Mouse (Mus musculus) adrenal gland, postnatal 4 days (tissue): ENCODE measurements around the gene Epb41. TPM values are rescaled to one million over a fixed set of nuclear protein-coding genes. Genes with fewer than 3 reads are reported as not detected.

Experiments
- DNase-seq, 2 experiments: peaks; one replicate each; pipeline ENCODE4 v3.0.0; 2021 to 2022; ENCODE audit warnings: low spot score in 2 of 2, mixed read lengths in 2 of 2
- long read RNA-seq, 2 experiments: library from polyadenylated mRNA; stranded (forward); transcript quantifications; one replicate each; pipeline ENCODE4 v2.0.0; 2021
- total RNA-seq, 2 experiments: library from RNA; stranded (reverse); gene quantifications; 2 replicates each; pipeline ENCODE4 v1.2.3; 2021

Gene Epb41
- total RNA-seq = 10 to 100 TPM; 67.2 to 91.2 TPM
- long read RNA-seq, experiment 1, full-length matches to known transcripts = 4 of 13 reads
- long read RNA-seq, experiment 1, partial matches to known transcripts = 3 of 13 reads
- long read RNA-seq, experiment 1, other reads (novel, unspliced or antisense) = 6 of 13 reads
- long read RNA-seq, experiment 2, full-length matches to known transcripts = 7 of 27 reads
- long read RNA-seq, experiment 2, partial matches to known transcripts = 7 of 27 reads
- long read RNA-seq, experiment 2, other reads (novel, unspliced or antisense) = 13 of 27 reads

DNA sequence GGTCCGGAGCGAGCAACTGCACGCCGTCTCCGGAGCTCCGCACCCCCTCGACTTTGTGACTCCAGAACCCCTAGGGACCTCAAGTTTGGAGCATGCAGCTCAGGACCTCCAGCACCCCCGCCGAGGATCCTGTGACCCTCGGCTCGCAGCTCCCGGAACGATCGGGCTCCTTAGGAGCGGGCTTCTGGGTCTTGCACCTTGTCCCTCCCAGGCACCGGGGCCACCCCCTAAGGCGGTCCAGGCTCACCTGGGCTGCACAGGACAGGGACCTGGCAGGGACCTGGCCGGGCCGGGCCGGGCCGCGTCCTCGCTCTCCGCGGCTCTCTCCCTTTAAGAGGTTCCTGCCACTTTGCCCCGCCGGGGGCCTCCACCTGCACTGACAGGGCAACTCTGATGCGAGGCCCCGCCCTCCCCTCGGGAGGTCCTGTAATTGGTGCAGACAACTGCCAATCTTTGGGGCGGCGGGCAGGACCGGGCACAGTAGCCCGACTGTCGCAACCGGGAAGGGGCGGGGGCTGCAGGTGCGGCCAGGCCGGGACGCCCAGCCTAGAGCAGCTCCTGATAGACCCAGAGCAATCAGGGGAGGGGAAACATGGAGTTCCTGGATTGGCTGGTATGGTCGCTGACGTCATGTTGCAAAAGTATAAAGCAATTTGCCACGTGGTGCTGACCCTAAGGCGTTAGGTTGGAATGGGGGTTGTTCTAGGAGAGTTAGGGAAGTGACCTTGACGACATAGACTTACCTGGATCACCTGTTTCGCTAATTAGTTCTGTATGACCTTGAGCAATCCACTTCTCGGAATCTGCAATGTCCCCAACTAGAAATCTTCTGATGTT, at the start of gene Epb41:
Epb41 (minus strand) TSS at position 389 of the 837 bp plus-strand sequence.
- DNase-seq = peak; percentile 92 to 97

- no peak for DNase-seq
Observed at GRCm38 (mm10) chr4:132123166-132123565, 48.0 kb upstream of the Epb41 start.

DNA sequence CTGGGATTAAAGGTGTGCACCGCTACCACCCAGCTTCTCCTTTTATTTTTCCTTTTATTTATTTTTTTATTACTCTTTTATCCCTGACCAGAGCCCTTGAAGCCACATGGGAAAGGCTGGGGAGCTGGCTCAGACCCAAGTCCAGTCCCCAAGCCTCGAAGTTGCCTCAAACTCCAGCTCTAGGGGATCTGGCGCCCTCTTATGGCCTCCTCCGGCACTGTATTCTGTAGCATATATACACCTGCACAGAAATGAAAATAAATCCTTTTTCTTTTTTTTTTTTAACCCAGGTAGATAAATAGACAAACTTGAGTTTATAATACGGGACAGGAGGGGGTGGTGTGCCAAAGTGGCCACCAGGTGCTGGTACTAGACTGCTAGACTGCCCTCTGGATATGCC, 46.6 kb upstream of the Epb41 start:
- DNase-seq = no peak

- DNase-seq = no peak
Observed at GRCm38 (mm10) chr4:132119566-132119965, 44.4 kb upstream of the Epb41 start.

DNA sequence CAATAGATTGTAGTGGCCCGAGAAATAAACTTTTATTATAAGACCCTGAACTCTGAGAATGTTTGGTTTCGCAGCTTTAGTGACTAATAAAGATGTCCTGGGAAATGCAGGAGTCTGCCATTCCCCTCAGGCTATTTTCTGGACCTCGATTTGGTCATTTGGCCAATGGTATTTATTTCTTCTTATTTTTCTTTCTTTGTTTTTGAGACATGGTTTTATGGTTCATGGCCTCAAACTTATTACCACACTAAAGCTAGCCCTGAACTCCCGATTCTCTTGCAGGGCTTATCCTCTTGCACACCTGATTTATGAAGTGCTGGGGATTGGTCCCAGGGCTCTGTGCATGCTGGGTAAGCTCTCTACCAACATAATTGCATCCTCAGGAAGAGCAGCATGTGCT, 41.2 kb upstream of the Epb41 start:
- DNase-seq = no peak

DNA sequence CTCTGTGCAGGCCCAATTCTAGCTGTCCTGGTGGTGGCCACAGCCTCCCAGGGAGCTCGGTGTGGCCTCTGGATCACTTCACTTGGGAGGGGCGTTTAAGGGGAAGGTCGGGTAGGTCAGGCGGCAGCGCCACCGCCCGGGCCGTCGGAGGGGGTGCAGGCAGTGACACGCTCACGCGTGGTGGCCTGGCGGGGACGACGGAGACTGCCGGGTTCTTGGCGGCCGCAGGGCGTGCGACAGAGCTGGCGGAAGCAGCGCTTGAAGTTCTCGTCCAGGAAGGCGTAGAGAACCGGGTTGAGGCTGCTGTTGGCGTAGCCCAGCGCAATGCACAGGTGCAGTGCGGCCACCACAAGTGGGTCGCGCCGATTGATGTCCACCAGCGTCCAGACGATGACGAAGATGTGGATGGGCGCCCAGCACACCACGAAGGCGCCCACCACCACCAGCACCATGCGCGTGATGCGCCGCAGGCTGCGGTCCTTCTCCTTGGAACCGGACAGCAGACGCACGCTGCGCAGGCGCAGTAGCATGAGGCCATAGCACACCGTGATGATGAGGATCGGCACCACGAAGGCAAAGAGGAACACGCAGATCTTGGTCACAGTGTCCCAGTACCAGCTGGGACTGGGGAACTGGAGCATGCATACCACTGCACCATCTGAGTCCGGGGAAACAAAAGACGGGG, 38.4 kb upstream of the Epb41 start:
- DNase-seq = no peak

DNA sequence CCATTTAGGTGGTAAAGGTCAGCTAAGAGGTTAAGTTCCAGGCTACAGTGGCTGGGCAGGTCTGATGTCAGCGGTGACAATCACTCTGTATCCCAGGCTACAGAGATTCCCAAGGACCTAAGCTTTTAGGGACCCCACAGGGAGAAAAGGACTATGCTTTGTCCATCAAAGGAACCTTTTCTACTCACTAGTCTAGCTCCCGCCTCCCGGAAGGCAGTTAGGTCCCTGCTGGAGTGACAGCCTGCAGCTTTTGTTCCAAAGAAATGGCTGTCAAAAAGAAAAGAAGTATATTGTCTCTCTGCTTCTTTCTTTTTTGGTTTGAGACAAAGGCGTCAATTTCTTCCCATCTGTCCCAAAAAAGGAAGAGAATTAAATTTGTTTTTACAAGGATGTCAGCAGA, 36.1 kb upstream of the Epb41 start:
- DNase-seq = no peak

DNA sequence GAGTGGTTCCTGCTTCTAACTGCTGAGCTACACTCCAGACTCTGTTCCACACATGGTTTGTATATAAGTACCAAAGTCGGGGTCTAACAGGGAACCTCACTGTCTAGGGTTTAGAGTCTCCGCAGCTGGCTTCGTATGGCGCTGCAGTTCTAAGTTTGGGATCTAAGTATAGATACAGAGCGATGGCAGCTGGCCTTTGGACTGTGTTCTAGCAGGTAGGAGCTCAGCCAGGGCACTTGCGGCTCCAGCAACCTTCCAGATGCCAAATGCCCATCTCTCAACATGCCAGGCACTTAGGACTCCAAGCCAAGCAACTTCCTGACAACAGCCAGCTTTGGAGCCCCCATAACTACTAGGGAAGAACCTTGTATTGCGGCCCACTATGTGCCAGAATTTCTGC, 33.1 kb upstream of the Epb41 start:
- DNase-seq = no peak

DNA sequence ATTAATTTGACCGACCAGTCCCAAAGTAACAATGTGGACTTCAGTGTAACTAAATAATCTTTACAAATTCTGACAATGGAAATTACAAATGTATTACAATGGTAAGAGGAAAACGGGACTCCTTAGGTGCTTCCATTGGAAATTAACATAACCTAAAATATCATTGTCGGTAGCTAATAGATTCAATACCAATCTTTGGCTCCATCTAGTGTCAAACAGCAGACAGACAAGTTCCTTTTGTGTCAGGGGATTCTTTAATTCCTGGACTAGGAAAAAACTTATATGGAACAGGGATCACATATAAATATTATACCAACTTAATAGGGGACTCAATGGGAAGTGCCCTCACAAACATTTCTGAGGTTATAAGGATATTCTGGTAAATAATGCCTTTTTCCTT, 26.0 kb upstream of the Epb41 start:
- DNase-seq = no peak

- no peak for DNase-seq
Observed at GRCm38 (mm10) chr4:132099548-132099947, 24.4 kb upstream of the Epb41 start.

DNA sequence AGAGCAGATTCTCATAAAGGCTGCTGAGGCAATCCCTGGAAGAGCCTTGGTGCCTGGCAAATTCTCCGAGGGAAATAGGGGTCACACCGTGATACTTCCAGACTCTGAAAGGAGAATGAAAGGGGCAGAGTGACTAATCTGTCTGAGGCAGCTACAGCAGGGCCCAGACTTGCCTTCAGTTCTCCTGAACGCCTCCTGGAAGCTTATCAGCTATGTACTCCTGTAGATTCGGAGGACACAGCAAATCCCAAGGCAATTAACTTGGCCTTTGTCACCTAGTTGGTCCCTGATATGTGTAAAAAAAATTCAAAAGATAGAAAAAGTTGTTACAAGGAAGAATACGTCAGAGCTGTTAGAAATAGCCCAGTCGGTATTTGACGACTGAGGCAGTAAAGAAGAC, 19.9 kb upstream of the Epb41 start:
- no peak for DNase-seq

- DNase-seq = no peak
Observed at GRCm38 (mm10) chr4:132093928-132094327, 18.8 kb upstream of the Epb41 start.

DNA sequence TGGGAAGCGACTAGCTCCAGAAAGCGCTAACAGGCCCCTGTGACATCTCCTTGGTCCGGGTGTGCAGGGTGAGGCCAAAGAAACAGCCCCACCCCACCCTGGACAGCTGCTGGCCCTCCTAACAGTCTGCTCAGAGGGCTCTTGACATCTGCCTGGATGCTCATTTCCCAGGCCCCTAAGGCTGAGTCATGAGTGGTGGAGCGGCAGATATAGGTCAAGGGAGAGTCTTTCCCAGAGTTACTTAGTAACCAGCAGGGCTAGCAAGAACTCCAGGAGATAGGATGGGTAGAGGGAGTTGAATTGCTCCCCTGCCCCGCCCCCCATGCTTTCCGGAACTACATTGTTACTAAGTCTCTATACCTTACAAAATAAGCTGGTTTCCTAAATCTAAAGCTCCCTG, 18.0 kb upstream of the Epb41 start:
- DNase-seq = no peak

GRCm38 (mm10) chr4:132088921-132089320, 13.8 kb upstream of the Epb41 start:
- no peak for DNase-seq

- DNase-seq = no peak
Observed at GRCm38 (mm10) chr4:132085114-132085513, 10.0 kb upstream of the Epb41 start.

- DNase-seq = no peak
Observed at GRCm38 (mm10) chr4:132080492-132080983, 5.4 kb upstream of the Epb41 start.

DNA sequence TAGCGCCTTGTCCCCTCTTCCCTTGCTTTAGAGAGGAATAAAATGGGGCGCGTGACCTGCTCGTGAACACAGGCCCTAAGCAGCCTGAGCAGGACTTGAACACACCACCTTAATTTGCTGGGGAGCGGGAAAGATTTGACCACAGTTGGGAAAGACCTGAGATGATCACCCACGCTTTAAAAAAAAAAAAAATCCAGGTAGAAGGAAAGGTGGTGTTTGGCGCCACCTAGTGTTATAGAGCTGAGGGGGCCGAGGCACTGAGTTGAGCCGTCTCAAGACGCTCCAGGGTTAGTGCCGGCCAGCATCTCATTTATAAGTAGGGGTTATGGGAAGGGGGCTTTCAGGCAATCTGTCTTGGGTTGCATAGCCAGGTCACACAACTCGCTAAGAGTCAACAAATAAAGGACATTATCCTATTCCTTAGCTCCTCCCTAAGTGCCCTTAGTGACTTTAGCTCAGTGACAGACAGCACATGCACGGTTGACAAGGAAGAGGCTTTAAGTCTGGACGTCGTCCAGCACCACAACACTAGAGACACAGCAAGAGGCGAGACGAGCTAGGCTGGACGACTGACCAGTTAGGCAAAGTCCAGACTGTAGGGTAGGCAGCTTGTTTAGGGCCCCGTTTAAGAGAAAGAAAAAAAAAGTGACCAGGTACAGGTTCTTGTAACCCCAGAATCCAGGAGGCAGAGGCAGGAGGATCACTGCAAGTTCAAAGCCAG, 4.6 kb upstream of the Epb41 start:
- DNase-seq = peak; percentile 28 to 46

GRCm38 (mm10) chr4:132078296-132078714, 3.2 kb upstream of the Epb41 start:
- no peak for DNase-seq

DNA sequence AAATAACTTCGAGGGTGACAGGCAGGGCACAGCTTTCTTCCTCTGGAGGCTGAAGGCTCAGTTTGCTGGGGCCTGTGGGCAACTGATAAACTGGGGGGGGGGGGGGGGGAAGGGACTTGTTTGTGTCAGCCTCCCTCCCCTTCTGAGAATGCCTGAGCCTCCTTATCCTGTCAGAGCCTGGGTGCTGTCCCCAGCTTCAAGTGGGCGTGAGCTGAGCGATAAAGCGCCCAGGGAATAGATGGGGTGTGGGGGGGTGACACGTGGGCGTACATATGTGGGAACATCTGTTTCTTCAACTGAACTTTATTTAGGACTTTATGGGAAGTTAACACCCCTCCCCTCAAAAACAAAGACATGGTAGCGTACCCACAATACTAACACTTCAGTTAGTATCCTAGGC, 2.3 kb upstream of the Epb41 start:
- no peak for DNase-seq

- peak in 1 of 2 experiments; percentile 39 for DNase-seq
Observed at GRCm38 (mm10) chr4:132076480-132077405, 1.6 kb upstream of the Epb41 start.
